Mouse (Mus musculus) CH12.LX (cell line): ENCODE results near the gene Mcrip1.

Experiments
- CTCF ChIP-seq, 2 experiments: IDR thresholded peaks in 1 of 2; conservative IDR thresholded peaks in 1 of 2; 2 replicates each; pipeline ENCODE4 v1.5.1; 2011 to 2012; ENCODE audit warnings: low read depth in 2 of 2, low read length in 2 of 2, improper control_type of control experiment in 1 of 2, inconsistent platforms in 1 of 2, mild to moderate bottlenecking in 1 of 2, moderate library complexity in 1 of 2
- ELF1 ChIP-seq: IDR thresholded peaks from 2 replicates; pipeline ENCODE4 v1.6.1; 2014; ENCODE audit warnings: low read depth, mild to moderate bottlenecking, inconsistent platforms, low read length, improper control_type of control experiment
- EP300 ChIP-seq: IDR thresholded peaks from 2 replicates; pipeline ENCODE4 v1.6.1; 2011; ENCODE audit warnings: low read length, improper control_type of control experiment
- MAZ ChIP-seq: IDR thresholded peaks from 2 replicates; pipeline ENCODE4 v1.6.1; 2012; ENCODE audit warnings: low read depth, mild to moderate bottlenecking, inconsistent platforms, low read length, improper control_type of control experiment, moderate library complexity
- POLR2A ChIP-seq: IDR thresholded peaks from 2 replicates; pipeline ENCODE4 v1.6.1; 2011; ENCODE audit warnings: low read depth, mild to moderate bottlenecking, improper control_type of control experiment, low read length
- SMC3 ChIP-seq: IDR thresholded peaks from 2 replicates; pipeline ENCODE4 v1.6.1; 2011; ENCODE audit warnings: low read depth, low read length, improper control_type of control experiment
- UBTF ChIP-seq: IDR thresholded peaks from 2 replicates; pipeline ENCODE4 v1.6.1; 2012; ENCODE audit warnings: low read depth, mild to moderate bottlenecking, inconsistent platforms, low read length, improper control_type of control experiment, moderate library complexity

- TF ChIP-seq POLR2A (no peak), SMC3 (no peak), CTCF (conservative IDR thresholded peaks at IDR 0.05 in 1 of 2, IDR thresholded peaks at IDR 0.05 in 1 of 2; ENCODE audit: low read depth in 2 of 2, low read length in 2 of 2) (no peak), MAZ (no peak), EP300 (no peak), UBTF (no peak), ELF1 (no peak)
These were observed 52.1 kb downstream of the Mcrip1 start for GRCm38 (mm10) chr11:120497436-120497835.
